Mouse (Mus musculus): Measurements from ENCODE around the gene Hecw2. TPM values are rescaled to one million over a fixed set of nuclear protein-coding genes. Genes with fewer than 3 reads are reported as not detected.

The Hecw2 gene
- total RNA-seq, 2 experiments from 2014 or later: not detected

DNA sequence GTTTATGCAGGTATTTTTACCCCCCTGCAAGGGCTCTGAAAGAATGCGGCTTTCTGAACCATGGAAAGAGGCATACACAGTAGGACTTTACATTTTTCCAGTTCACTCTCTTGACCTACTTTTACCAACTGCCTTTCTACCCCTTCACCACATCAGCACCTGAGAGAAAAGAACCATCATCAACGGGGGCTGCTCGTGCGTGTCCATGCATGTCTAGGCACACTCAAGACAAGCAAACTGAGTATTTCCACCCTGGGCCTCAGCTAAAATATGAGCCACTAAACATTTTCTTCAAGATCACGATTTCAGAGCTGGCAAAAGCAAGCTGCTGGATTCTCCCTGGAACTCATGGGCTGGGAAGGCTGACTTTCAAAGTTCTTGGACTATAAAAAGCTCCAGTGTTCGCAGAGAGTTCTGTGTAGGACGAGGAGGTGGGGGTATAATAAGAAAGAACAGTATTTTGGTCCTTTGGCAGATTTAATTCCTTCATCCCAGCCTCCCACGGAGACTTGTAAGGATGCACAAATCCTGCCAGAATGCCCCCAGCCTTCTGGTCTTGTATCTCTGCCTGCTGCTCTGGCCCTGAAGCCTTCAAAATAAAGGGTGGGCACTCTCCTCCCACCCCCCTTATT lies 76.5 kb downstream of the Hecw2 start:
- no peak for ATAC-seq (replicated peaks; ENCODE audit: poor library complexity)

DNA sequence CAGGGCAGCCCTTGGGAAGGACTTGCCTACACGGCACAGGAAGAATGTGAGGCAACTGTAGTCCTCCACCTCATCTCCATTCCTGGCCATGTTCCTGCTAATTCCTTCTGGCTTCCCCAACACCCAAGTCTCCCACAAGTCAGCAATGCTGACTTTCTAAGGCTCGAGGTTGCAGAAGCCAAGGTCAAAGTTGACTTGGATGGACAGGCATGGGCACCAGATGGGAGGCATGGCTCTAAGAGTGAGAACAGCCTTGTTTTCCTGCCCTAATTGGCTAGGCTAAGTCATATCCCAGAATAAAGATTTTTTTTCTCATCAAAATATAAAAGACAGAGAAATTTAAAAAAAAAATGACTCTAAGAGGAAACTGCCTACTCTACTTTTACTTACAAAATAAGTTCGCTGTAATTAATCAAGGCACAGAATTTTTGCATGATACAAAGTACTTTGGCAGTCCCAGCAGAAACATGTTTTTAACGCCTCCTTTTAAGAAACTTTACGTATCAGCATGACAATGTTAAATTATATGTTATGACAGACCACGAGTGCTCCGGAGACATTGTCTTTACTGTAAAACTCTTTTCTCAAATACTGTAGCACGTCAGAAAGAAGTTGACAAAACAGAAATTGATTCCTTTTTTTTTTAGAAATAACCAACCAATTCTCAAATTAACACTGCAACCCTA lies 83.9 kb downstream of the Hecw2 start:
- no peak for ATAC-seq (replicated peaks; ENCODE audit: poor library complexity)

DNA sequence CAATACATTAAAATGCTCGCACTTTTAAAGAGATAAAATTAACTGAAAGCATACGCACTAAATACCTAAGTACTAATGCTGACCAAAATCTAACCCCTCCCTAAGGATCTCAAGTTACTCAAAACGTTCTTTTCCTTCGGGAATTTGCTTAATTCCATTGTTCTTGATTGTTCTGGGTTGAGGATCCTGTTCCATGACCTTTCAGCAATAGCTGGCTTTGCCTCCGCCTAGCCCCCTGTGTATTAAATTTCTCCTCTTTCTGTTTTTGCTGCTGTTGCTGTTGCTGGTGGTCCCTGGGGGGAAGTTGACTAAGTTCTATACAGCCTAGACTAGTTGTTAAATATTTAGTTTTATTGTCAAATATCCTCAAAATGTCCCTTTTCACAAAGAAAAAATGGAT lies 85.7 kb downstream of the Hecw2 start:
- ATAC-seq (replicated peaks; ENCODE audit: poor library complexity): no peak

DNA sequence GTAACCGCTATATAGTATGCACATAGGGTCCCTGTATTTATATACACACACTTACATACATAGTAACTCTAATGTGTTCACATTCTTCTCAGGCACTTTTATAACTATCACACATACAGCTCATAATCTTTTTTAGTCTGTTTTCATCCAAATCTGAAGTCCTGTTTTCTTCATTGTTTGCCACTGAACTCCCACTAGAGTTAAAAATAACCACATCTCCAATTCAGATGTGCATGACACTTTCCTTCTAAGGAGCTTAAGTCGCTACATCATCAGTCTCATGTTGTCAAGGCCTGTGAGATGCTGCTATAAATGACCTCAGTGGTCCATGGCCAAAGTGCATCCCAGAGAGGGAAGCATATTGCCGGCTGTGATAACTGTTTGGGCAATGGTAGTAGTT lies 88.2 kb downstream of the Hecw2 start:
- no peak for ATAC-seq (replicated peaks; ENCODE audit: poor library complexity)

DNA sequence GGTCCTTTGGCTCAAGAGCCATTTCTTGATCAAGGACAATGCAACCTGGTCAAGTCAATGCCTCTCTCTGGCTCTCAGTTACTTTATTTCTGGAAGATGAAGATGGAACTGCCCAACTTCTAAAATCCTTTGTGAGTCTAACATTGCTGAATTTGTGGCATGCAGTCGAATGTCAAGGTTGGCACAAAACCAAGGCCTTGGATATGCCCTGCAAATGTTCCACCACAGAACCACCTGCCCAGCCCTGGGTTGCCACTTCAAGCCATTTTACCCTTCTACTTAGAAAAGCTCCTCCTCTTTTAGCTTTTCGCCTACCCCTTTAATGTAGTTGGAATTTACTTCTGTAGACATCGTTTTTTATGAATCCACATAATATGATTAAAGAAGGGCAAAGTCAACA lies 115.3 kb downstream of the Hecw2 start:
- ATAC-seq (replicated peaks; ENCODE audit: poor library complexity): no peak

DNA sequence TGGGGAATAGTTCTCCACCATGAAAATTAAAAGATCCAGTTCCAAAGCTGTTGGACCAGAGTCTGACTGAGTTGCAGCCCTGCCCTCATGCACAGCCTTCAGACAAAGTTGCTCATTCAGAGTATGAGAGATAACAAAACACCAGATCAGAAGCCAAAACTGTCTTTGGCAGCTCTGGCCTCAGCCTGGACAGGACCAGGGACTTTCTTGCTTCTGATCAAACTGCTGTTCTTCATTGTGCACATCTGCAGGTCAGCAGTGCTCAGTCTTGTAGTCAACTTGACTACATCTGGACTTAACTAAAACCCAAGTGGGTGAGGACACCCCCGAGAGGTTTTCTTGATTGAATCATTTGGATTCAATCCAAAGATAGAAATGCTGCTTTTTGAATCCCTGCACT lies 120.5 kb downstream of the Hecw2 start:
- no peak for ATAC-seq (replicated peaks; ENCODE audit: poor library complexity)

DNA sequence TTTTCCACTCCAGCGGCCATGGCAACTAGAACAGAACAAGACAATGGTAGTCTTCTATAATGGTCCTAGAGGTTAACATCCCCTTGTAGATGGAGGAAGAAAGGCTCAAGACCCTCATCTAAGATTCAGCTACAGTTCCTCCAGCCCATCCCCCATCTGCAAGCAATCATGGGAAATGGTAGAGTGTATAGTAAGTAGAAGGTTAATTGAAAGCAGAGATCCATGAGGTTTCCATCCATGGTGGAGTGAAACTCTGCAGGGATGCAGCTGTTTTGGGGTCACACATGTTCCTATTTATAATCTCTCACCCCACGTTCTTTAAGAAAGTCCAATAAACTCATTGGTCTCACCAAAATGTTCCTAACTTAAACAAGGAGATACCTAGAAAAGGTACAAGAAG lies 124.8 kb downstream of the Hecw2 start:
- ATAC-seq (replicated peaks; ENCODE audit: poor library complexity): no peak

DNA sequence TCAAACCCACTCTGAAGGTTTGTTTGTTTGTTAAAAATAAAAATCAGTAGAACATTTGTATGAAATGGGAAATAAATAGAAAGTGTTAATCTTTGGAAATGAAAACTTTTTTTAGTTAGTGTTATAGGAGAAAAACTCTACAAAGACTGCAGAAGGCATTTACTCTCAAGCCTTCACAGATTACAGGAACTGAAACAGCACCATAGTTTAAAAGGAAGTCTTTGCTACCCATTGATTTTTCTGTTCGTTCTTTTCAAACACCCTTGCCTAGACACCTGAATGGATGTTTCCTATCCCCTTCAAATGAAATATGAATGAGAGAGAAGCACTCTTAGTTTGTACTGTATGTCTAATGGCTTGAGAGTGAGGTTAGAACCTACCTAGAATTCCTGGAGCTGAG lies 126.7 kb downstream of the Hecw2 start:
- no peak for ATAC-seq (replicated peaks; ENCODE audit: poor library complexity)

DNA sequence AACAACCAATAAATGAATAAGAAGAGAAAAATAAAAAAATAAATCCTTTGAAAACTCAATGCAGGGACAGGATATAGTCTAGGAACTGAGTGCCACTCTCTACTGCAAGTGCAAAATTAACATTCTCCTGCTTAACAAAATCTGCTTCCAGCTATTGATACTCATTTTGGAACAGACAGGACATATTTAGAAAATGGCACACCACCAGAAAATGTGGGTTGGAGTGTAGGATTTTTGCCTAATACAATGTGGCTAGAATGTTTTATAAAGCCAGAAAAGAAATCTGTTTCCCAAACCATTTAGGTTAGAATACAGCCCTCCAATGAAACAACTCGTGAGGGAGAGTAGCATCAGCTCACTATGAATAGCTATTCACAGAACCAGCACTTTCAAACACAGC lies 129.5 kb downstream of the Hecw2 start:
- no peak for ATAC-seq (replicated peaks; ENCODE audit: poor library complexity)

DNA sequence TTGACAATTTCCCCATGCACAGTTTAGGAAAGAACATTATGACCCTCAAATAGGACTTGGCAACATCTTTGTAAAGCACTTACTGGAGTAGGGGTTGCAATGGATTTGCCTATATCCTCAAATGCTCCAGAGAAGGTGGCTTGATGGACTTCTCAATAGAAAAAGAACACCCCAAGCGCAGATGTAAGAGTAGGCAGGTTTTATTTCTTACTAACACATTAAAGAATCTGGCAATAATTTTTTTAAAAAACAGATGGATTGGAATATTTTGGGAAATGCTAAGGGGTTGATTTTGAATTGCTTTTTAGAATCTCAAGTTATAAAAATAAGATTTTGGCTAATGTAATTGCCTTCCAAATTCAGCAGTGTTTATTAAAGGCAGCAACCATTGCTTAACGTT lies 133.9 kb downstream of the Hecw2 start:
- no peak for ATAC-seq (replicated peaks; ENCODE audit: poor library complexity)

DNA sequence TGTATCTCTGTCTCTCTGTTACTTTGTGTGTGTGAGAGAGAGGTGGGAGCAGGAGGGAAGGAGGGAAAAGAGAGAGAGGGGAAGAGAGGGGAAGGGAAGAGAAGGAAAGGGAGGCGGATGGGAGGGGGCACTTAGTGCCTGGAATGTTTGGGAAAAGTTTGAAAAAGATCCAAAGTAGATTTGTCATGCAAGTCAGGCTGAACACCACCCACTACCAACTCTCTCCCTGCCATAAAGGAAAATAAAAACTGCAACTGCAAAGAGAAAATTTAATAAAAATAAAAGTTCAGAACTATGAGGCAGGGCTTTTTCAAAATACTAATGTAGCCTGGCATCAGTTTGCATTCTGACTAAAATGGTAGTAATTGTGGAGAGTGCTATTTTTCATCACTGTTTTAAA lies 135.2 kb downstream of the Hecw2 start:
- ATAC-seq (replicated peaks; ENCODE audit: poor library complexity): no peak

DNA sequence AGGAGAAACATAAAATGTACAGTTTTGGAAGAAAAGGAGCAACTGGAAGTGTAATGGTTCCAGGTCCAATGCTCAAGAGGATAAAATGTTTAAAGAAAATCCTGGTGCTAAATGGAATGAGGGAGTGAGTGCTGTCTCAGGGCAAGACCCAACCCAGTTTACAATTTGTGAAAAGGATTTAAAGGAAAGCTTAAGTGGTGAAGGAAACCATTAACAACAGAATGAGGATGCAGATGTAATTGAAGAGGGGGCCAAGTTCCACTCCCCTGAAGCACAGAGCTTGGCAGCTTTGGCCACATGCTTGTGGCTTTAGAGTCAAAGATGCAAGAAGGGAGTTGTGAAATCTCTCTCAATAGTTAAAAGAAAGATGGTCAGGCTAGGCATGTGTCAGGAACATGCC lies 142.2 kb downstream of the Hecw2 start:
- ATAC-seq (replicated peaks; ENCODE audit: poor library complexity): peak; percentile 48; the same call in 1 of the 2 replicates

DNA sequence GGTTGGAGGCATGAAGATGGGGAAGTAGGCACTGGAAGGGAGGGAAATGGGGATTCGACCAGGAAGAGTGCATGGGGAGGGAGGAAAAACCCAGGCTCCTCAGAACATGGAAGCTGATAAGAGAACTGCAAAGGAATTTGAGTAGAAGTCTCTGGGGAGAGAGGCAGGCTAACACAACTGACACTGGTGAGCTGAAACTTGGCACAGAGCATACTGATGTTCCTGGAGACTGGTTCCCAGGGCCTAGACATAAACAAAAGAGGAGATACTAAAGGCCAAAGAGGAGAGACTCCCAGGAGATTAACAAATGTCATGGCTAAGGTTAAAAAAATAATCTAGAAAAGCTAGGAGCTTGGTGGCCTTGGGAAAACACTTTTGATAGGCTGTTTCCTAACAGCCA lies 148.0 kb downstream of the Hecw2 start:
- no peak for ATAC-seq (replicated peaks; ENCODE audit: poor library complexity)

DNA sequence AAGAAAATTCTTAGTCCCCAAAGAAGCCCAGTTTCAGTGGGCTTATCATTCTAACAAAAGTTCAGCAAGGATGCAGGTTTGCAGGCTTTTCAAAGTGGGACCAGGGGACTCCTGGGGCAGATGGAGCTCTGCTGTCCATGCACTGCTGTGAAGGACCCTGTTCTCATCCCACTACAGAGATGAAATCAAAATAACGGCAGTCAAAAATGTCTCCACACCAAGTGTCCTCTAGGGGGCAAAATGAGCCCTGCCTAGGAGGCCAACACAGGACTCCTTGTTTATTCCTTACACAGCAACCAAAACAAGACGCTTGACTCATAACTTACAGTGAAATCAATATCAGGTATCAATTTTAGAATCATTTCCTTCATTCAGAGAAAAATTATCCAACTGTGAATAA lies 155.9 kb downstream of the Hecw2 start:
- ATAC-seq (replicated peaks; ENCODE audit: poor library complexity): peak; percentile 61

DNA sequence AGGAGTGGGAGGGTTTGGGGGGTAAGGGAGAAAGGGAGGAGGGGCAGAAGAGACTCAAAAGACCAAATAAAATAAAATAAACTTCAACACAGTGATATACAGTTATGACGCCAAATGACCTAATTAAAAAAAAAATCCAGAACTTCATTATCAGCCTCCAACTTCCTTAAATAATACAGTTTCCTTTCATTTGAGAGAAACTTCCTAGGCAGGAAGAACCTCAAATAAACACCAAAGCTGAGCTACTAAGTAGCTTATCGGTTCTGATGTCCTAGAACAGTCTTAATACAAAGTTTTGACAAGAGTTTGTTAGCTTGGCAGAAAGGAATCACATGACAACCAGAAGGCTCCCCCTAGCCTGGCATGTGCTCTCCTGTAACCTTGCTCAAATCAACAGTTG lies 177.3 kb downstream of the Hecw2 start:
- ATAC-seq (replicated peaks; ENCODE audit: poor library complexity): no peak

DNA sequence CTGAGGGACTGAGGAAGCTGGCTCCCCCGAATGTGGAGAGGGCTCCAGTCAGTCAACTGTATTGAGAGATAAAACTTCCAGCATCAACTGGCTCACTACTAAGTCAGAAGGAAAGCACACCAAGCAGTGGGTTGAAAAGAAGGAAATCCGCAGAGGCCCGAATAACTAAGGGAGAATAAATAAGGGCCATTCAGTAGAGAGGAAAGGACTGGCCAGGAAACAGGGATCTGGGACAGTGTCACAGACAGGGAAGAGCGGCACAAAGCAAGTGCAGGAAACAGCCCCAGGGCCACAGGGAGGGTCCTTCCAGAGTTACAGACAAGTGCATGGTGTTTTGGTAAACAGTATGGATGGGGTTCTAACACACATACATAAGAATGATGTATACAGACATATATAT lies 179.2 kb downstream of the Hecw2 start:
- no peak for ATAC-seq (replicated peaks; ENCODE audit: poor library complexity)

DNA sequence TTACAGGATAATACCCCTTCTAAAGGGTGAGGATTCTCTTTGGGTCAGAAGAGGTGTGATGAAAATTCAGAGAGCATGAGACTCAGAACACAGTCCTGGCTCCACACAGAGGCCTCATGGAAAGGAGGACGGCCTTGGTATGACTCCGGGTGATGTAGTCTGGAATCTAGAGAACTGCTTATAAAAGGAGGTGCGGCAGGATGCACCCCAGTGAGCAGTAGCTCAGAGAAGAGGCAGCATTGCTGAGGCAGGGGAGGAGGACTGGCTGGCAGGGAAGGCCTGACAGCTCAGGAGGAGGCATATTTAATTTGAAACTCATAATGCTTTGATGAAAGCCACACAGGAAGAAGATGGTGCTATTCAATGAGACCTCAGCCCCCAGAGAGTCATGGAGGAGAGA lies 182.6 kb downstream of the Hecw2 start:
- ATAC-seq (replicated peaks; ENCODE audit: poor library complexity): no peak

DNA sequence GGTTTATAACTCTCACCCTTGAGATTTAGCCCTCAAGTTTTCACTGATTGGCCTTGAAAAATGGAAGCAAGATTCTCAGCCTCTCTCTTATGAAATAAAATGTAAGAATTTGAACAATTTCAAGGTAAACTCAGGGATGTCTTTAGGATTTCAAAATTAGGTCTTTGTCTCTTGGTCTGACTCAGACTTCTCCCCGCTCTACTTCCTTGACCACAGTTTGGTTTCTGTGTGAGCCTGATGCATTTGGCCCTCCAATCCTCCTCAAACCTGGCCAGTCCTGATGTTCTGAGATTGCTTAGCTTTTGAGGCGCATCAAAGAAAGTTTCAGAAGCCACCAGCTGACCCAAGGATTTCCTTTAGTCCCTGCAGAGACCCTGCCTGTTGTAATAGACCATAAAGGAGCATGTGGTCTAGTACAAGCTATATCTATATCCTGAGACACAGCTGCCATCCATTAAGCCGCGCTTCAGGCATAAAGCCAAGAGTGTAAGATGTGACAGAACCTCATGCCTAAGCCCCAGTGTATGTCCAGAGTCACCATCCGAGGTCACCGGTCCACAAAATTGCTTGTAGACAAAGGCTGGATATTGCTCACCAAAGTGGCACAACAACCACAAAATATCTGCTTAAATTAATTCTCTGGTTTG lies 185.4 kb downstream of the Hecw2 start:
- ATAC-seq (replicated peaks; ENCODE audit: poor library complexity): no peak

DNA sequence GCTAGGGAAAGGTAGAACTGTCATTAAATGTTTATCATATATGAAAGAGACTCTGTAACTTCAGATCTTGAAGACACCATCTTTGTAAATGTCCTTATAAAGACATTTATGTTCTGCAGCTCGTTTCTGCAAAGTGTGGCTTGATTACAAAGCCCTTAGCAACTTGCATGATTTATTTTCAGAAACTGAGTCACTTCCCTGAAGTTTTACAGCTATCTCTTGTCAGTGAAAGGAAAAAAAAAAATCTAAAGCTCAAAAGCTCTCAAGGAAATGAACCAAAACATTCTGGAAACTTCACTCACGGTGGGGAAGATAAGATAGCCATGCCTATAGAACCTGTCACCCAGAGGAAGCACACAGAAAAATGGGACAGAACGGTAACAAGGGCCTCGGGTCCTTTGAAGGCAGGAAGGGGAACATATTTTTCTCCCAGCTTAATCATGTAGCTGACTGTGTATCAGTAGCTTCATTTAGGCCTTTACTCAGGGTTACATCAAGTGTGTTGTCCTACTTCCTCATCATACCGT lies 189.0 kb downstream of the Hecw2 start:
- no peak for ATAC-seq (replicated peaks; ENCODE audit: poor library complexity)

DNA sequence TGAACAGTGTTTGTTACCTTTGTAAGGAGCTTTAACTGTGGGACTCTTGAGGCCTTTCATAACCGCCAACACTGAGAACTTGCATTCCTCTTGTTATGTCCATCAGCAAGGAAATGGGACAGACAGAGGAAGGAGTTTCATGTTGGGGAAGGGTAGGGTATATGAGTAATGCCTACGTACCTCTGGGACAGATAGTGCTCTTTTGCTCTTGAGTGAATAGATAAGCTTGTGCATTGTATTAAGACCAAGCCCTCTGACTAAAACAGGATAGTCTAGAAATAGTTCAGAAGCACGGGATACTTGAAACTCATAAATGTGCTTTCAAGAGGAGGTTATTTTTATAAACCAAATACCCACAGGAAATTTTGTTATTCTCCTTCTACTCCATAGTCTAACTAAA lies 191.7 kb downstream of the Hecw2 start:
- no peak for ATAC-seq (replicated peaks; ENCODE audit: poor library complexity)

DNA sequence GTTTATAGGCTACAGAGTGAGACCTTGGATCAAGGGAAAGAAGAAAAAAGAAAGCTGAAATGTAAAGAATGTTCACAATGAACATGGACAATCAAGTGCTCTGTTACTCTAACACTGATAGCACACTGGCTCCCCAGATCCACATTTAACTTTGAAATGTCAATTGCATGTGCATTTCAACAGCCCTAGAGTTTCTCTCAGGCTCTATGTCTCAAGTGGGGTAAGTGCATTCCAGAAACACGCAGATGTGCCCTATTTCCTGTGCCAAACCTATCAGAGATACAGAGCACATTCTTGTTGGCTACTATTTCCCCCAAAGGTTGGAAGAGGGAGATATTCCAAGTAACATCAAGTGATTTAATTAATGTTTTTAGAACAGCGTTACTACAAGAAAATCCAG lies 192.9 kb downstream of the Hecw2 start:
- no peak for ATAC-seq (replicated peaks; ENCODE audit: poor library complexity)

DNA sequence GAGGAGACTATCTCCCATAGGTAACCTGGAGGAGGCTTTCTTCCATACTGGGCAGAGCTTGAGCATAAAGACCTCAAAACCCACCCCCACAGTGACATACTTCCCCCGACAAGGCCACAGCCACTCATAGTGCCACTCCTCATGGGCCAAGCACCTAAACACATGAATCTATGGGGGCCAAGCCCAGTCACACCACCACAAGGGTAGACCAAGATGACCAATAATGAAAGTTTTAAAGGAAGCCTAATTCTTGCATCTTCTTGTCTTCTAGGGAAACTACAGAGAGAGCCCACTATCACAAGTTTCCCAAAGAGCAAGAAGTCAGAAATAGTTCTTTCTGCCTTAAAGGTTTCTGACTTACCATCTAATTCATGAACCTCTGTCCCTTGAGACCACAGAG lies 197.7 kb downstream of the Hecw2 start:
- no peak for ATAC-seq (replicated peaks; ENCODE audit: poor library complexity)

Data from megakaryocyte progenitor cell, adult 5-6 weeks (primary cell).